Mouse (Mus musculus): ENCODE results near the gene Dnah7b. TPM values are rescaled to one million over a fixed set of nuclear protein-coding genes. Genes with fewer than 3 reads are reported as not detected.
"Not testable (repeated sequence)": the region's sequence is repeated elsewhere in the genome, so short reads cannot be mapped to it uniquely, and the experiment has no call there.

The Dnah7b gene
- polyA plus RNA-seq, 1 experiment, result 2.8 TPM

- not testable (repeated sequence) for DNase-seq (ENCODE audit: low spot score)
Measured at GRCm38 (mm10) chr1:46294451-46294850, 228.3 kb downstream of the Dnah7b start.

- DNase-seq (ENCODE audit: low spot score), result not testable (repeated sequence)
Measured at GRCm38 (mm10) chr1:46325942-46326341, 259.8 kb downstream of the Dnah7b start.

GRCm38 (mm10) chr1:46345301-46345700 lies 279.2 kb downstream of the Dnah7b start:
- not testable (repeated sequence) for DNase-seq (ENCODE audit: low spot score)

GRCm38 (mm10) chr1:46380641-46381040 lies 314.5 kb downstream of the Dnah7b start:
- DNase-seq (ENCODE audit: low spot score), result not testable (repeated sequence)

GRCm38 (mm10) chr1:46394681-46395297 lies 328.7 kb downstream of the Dnah7b start:
- not testable (repeated sequence) for DNase-seq (ENCODE audit: low spot score)

- DNase-seq (ENCODE audit: low spot score), result no peak
Measured at GRCm38 (mm10) chr1:46408324-46409115, 342.4 kb downstream of the Dnah7b start.

- not testable (repeated sequence) for DNase-seq (ENCODE audit: low spot score)
Measured at GRCm38 (mm10) chr1:46414798-46415197, 348.7 kb downstream of the Dnah7b start.

GRCm38 (mm10) chr1:46416946-46417345 lies 350.8 kb downstream of the Dnah7b start:
- not testable (repeated sequence) for DNase-seq (ENCODE audit: low spot score)

GRCm38 (mm10) chr1:46418966-46419365 lies 352.9 kb downstream of the Dnah7b start:
- DNase-seq (ENCODE audit: low spot score), result not testable (repeated sequence)

Other genes with a start within 250 kb of the Dnah7b start
- gene Gm5269, start 176.0 kb upstream of the Dnah7b start, polyA plus RNA-seq (2012; rRNA removed), result not detected in 2 replicates
- 12.7 and 12.8 TPM in 2 replicates for gene Slc40a1, start 139.8 kb upstream of the Dnah7b start, polyA plus RNA-seq (2012; rRNA removed)

Data from urinary bladder, adult 2 months (tissue).